Mouse (Mus musculus): ENCODE results near the gene Lgals8. TPM values are rescaled to one million over a fixed set of nuclear protein-coding genes. Genes with fewer than 3 reads are reported as not detected.

Gene Lgals8
- total RNA-seq, 2 experiments from 2014 or later, result 33.9 to 40.0 TPM

Other genes starting within 250 kb of the Lgals8 start
- 10 to 100 TPM; 56.9 to 59.5 TPM for gene Mtr, start 206.8 kb downstream of the Lgals8 start, total RNA-seq (2021)
- gene Actn2, start 124.2 kb downstream of the Lgals8 start, total RNA-seq (2021), result 1,000 to 10,000 TPM; 1,811 to 1,984 TPM
- 10 to 100 TPM; 13.8 to 14.7 TPM for gene Heatr1, start 69.9 kb downstream of the Lgals8 start, total RNA-seq (2021)
- under 1 TPM; 0.07 to 0.27 TPM for gene Edaradd, start 55.5 kb upstream of the Lgals8 start, total RNA-seq (2021)
- 1 to 10 TPM; 1.9 to 2.5 TPM for gene Ero1lb, start 100.9 kb upstream of the Lgals8 start, total RNA-seq (2021)